Mouse (Mus musculus) testis, adult 2 months (tissue): ENCODE measurements around the gene Cpeb2.

Source experiments
- CTCF ChIP-seq: fragments of 200-500 bp; IDR thresholded peaks from 2 replicates; pipeline ENCODE4 v1.5.1; 2012; ENCODE audit warnings: low read depth, mild to moderate bottlenecking, inconsistent platforms, low read length, moderate library complexity; ENCODE audit not compliant: control insufficient read depth, insufficient read depth, insufficient replicate concordance
- POLR2A ChIP-seq: fragments of 200-500 bp; IDR thresholded peaks from 2 replicates; pipeline ENCODE4 v1.6.1; 2012; ENCODE audit warnings: low read depth, mild to moderate bottlenecking, inconsistent platforms, low read length, moderate library complexity; ENCODE audit not compliant: control insufficient read depth

DNA sequence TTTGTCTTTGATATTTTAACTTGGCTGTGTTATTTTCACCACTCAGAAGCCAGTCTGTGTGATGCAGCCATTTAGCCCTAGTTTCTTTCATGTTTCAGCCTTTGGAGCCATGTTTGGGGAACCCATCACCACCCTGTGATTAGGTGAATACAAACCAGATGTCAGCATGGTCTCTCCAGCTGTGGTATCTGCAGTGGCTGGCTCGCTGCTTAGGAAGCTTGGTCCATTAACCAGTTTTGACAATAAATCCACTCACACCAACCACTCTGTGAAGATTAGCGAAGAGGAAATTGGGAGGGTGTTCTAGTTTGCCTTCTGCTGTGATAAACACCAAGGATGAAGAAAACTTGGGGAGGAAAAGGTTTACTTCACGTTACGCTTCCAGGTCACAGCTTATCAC, 92.6 kb downstream of the Cpeb2 start:
- no peak for TF ChIP-seq POLR2A
- no peak for TF ChIP-seq CTCF
